Mouse (Mus musculus) heart, postnatal 4 days (tissue): ENCODE measurements around the gene Zfp661. TPM values are rescaled to one million over a fixed set of nuclear protein-coding genes. Genes with fewer than 3 reads are reported as not detected.

Experiments
- DNase-seq: peaks from one replicate; pipeline ENCODE4 v3.0.0; 2021
- total RNA-seq, 2 experiments: library from RNA; stranded (reverse); gene quantifications; 2 replicates each; pipeline ENCODE4 v1.2.3; 2021

Gene Zfp661
- total RNA-seq, 2 experiments from 2014 or later: 1.0 to 1.1 TPM

- DNase-seq: no peak
Measured at GRCm38 (mm10) chr2:127549711-127550110, 37.2 kb downstream of the Zfp661 start.

- DNase-seq: no peak
Measured at GRCm38 (mm10) chr2:127548342-127549074, 38.4 kb downstream of the Zfp661 start.

- DNase-seq: no peak
Measured at GRCm38 (mm10) chr2:127541697-127542096, 45.2 kb downstream of the Zfp661 start.

GRCm38 (mm10) chr2:127541185-127541584 lies 45.7 kb downstream of the Zfp661 start, which contains the start of gene Prom2:
TSS of gene Prom2 (minus strand) at chr2:127541467.
- no peak for DNase-seq

- DNase-seq: peak; percentile 15
Measured at GRCm38 (mm10) chr2:127539494-127539893, 47.4 kb downstream of the Zfp661 start.

GRCm38 (mm10) chr2:127537548-127537947 lies 49.3 kb downstream of the Zfp661 start:
- DNase-seq: no peak

GRCm38 (mm10) chr2:127535363-127535762 lies 51.5 kb downstream of the Zfp661 start:
- DNase-seq: no peak

- peak; percentile 58 for DNase-seq
Measured at GRCm38 (mm10) chr2:127532379-127532778, 54.5 kb downstream of the Zfp661 start.

- DNase-seq: no peak
Measured at GRCm38 (mm10) chr2:127531592-127531991, 55.3 kb downstream of the Zfp661 start.

GRCm38 (mm10) chr2:127530418-127530817 lies 56.5 kb downstream of the Zfp661 start:
- DNase-seq: no peak

GRCm38 (mm10) chr2:127525004-127525775 lies 61.7 kb downstream of the Zfp661 start:
- no peak for DNase-seq

Other genes with a start within 250 kb of the Zfp661 start
- gene Astl, start 248.5 kb downstream of the Zfp661 start, total RNA-seq: not detected
- under 1 TPM; 0.32 to 0.33 TPM for gene Adra2b, start 223.9 kb downstream of the Zfp661 start, total RNA-seq
- gene Gpat2, start 161.9 kb downstream of the Zfp661 start, total RNA-seq: under 1 TPM in 1 of 2 experiments, not detected in 1; 0.10 TPM
- 10 to 100 TPM; 20.4 to 21.0 TPM for gene Fahd2a, start 142.5 kb downstream of the Zfp661 start, total RNA-seq
- 1 to 10 TPM; 1.3 TPM for gene Kcnip3, start 65.0 kb downstream of the Zfp661 start, total RNA-seq
- gene Prom2, start 45.6 kb downstream of the Zfp661 start, total RNA-seq: under 1 TPM in 1 of 2 experiments, not detected in 1; 0.07 TPM
- 100 to 1,000 TPM; 128 to 134 TPM for gene Mrps5, start 128 bp upstream of the Zfp661 start, total RNA-seq
- gene Mal, start 69.6 kb upstream of the Zfp661 start, total RNA-seq: 1 to 10 TPM; 1.2 to 2.7 TPM
- gene Mall, start 142.8 kb upstream of the Zfp661 start, total RNA-seq: 10 to 100 TPM; 15.5 to 17.0 TPM
- gene Nphp1, start 201.8 kb upstream of the Zfp661 start, total RNA-seq: 10 to 100 TPM; 13.9 to 14.2 TPM
- gene Mtln, start 205.4 kb upstream of the Zfp661 start, total RNA-seq: 10 to 100 TPM; 30.3 to 30.5 TPM
- 10 to 100 TPM; 22.8 to 25.7 TPM for gene Bub1, start 244.8 kb upstream of the Zfp661 start, total RNA-seq